Mouse (Mus musculus): ENCODE data around the gene Pa2g4.

DNA sequence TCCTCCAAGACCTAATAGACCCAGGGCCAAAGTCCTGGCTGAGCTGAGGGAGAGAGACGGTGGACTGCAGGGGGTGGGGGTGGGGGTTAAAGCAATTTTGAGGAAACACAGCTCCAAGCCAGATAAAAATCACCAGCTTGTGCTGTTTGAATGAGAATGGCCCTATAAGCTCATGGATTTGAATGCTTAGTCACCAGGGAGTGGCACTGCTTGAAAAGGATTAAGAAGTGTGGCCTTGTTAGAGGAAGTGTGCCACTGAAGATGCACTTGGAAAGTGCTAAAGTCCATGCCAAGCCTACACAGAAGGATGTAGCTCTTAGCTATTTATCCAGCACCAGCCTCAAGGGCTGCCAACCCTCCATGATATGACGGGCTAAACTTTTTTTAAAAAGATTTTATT is 30.6 kb downstream of the Pa2g4 start:
- TF ChIP-seq TAL1 (IDR thresholded peaks at IDR 0.05; ENCODE audit: low read length) (0 out of 2 replicates have a peak, but pooled peaks have one; percentile 26), ETS1 (IDR thresholded peaks at IDR 0.05; ENCODE audit: low read depth, low read length) (peak; percentile 35; the same call in 1 of the 2 replicates), POLR2A (IDR thresholded peaks at IDR 0.05; ENCODE audit: control insufficient read depth in 1 of 2, insufficient read depth in 1 of 2, low read depth in 1 of 2, low read length in 2 of 2, poor library complexity in 1 of 2) (no peak), EP300 (IDR thresholded peaks at IDR 0.05; ENCODE audit: low read depth in 1 of 2, low read length in 2 of 2) (peak; percentile 45 to 56; a peak in 3 of 4 replicates)
